Mouse (Mus musculus) heart, adult 2 months (tissue): ENCODE measurements around the gene Mgst3.

Source experiments
- CTCF ChIP-seq: fragments of 200-600 bp; IDR thresholded peaks from 2 replicates; pipeline ENCODE4 v1.8.1; 2022; ENCODE audit warnings: antibody characterized with exemption, mild to moderate bottlenecking, moderate library complexity
- EP300 ChIP-seq: fragments of 200-500 bp; IDR thresholded peaks from 2 replicates; pipeline ENCODE4 v1.6.1; 2011; ENCODE audit warnings: low read depth, low read length, control low read depth; ENCODE audit not compliant: insufficient read depth
- POLR2A ChIP-seq: fragments of 200-500 bp; IDR thresholded peaks from 2 replicates; pipeline ENCODE4 v1.6.1; 2011; ENCODE audit warnings: mild to moderate bottlenecking, low read depth, low read length, control low read depth; ENCODE audit not compliant: insufficient read depth

- no peak for TF ChIP-seq CTCF
- TF ChIP-seq POLR2A, result no peak
- no peak for TF ChIP-seq EP300
These were observed 20.9 kb downstream of the Mgst3 start for GRCm38 (mm10) chr1:167372739-167373138.
